Mouse (Mus musculus): Measurements from ENCODE around the gene Defb19. TPM values are rescaled to one million over a fixed set of nuclear protein-coding genes. Genes with fewer than 3 reads are reported as not detected.

Defb19 gene
- total and polyA plus RNA-seq, 3 experiments, result not detected

DNA sequence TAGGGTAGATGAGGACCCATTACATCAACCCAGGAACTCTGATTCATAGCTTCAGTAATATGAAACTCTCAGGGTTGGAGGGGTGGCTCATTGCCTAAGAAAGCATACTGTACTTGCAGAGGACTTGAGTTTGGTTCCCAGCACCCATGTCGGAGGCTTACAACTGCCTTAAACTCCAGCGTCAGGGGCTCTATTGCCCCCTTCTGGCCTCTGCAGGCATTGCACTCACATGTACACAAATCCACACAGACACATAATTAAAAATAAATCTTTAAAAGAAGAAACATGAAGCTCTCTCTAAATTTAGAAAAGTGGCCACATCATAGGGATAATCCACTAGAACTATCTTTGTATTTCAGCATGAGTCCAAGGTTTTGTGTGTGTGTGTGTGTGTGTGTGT lies 37.2 kb downstream of the Defb19 start:
- no peaks in the 10 kb centered on the region for H3K4me1 ChIP-seq (ENCODE audit: control insufficient read depth in 1 of 2, insufficient read depth in 2 of 2, low read length in 2 of 2)
- TF ChIP-seq TBP (IDR thresholded peaks at IDR 0.05; ENCODE audit: low read depth, low read length) (no peak), CTCF (IDR thresholded peaks at IDR 0.05 in 2 of 3, conservative IDR thresholded peaks at IDR 0.05 in 1 of 3; ENCODE audit: control insufficient read depth in 1 of 3, insufficient read depth in 1 of 3, low read depth in 2 of 3, low read length in 3 of 3, poor library complexity in 1 of 3, severe bottlenecking in 1 of 3) (peak; percentile 25 to 34 (median 33); a peak in 5 of 6 replicates), RAD21 (IDR thresholded peaks at IDR 0.05; ENCODE audit: low read depth, low read length) (no peak; the same call in 1 of the 2 replicates), SMC3 (IDR thresholded peaks at IDR 0.05; ENCODE audit: low read depth, low read length) (peak; percentile 13; the same call in 1 of the 2 replicates)
- no peak overlapping the region for H3K9ac ChIP-seq (ENCODE audit: control insufficient read depth, low read depth, low read length, poor library complexity, severe bottlenecking)
- H3K27me3 ChIP-seq (ENCODE audit: control insufficient read depth in 1 of 2, insufficient read depth in 2 of 2, low read length in 2 of 2), result peaks cover 0 to 3% of the 10 kb centered on the region in 2 experiments; a peak in 3 of 4 replicates
- H3K36me3 ChIP-seq (ENCODE audit: control insufficient read depth in 1 of 2, insufficient read depth in 2 of 2, low read length in 2 of 2), result no peaks in the 10 kb centered on the region
- no peak for DNase-seq (ENCODE audit: low read depth, low spot score)
- H3K9me3 ChIP-seq (replicated peaks; ENCODE audit: insufficient read depth, low read length), result no peaks in the 10 kb centered on the region
- no peak overlapping the region for H3K27ac ChIP-seq (ENCODE audit: control insufficient read depth, low read depth, low read length)
- H3K4me3 ChIP-seq (ENCODE audit: control insufficient read depth in 1 of 2, insufficient read depth in 1 of 2, low read depth in 2 of 2, low read length in 2 of 2), result no peak overlapping the region
- H3K79me2 ChIP-seq (ENCODE audit: control insufficient read depth, insufficient read depth, low read length, poor library complexity), result no peaks in the 10 kb centered on the region

DNA sequence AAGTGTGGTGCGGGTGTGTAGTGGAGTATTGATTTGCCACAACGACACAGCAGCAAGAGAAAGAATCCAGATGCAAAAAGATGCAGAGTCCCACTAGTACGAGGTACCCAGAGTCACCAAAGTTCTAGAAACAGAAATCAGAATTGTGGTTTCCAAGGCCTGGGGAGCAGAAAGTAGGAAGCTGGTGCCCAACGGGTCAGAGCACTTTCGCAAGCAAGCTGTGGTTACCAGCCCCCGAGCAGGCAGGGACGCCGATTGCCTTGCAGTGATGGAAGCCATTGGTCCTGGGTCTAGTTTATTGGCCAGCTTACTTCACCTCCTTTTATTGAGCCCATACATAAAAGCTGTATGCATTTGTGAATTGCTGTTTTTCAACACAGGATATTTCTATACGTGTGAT lies 38.1 kb downstream of the Defb19 start:
- Histone ChIP-seq H3K9me3 (replicated peaks; ENCODE audit: insufficient read depth, low read length) (no peaks in the 10 kb centered on the region), H3K4me1 (ENCODE audit: control insufficient read depth in 1 of 2, insufficient read depth in 2 of 2, low read length in 2 of 2) (no peaks in the 10 kb centered on the region), H3K4me3 (ENCODE audit: control insufficient read depth in 1 of 2, insufficient read depth in 1 of 2, low read depth in 2 of 2, low read length in 2 of 2) (no peak overlapping the region), H3K9ac (ENCODE audit: control insufficient read depth, low read depth, low read length, poor library complexity, severe bottlenecking) (no peak overlapping the region), H3K27me3 (ENCODE audit: control insufficient read depth in 1 of 2, insufficient read depth in 2 of 2, low read length in 2 of 2) (no peaks in the 10 kb centered on the region; a peak in 3 of 4 replicates), H3K27ac (ENCODE audit: control insufficient read depth, low read depth, low read length) (no peak overlapping the region), H3K79me2 (ENCODE audit: control insufficient read depth, insufficient read depth, low read length, poor library complexity) (no peaks in the 10 kb centered on the region), H3K36me3 (ENCODE audit: control insufficient read depth in 1 of 2, insufficient read depth in 2 of 2, low read length in 2 of 2) (no peaks in the 10 kb centered on the region)
- TF ChIP-seq ZC3H11A (IDR thresholded peaks at IDR 0.05; ENCODE audit: low read depth, low read length) (no peak), TCF12 (IDR thresholded peaks at IDR 0.05; ENCODE audit: low read depth, low read length) (no peak), GATA1 (IDR thresholded peaks at IDR 0.05; ENCODE audit: low read depth, low read length) (no peak), ZNF384 (IDR thresholded peaks at IDR 0.05; ENCODE audit: low read depth, low read length) (no peak), EP300 (IDR thresholded peaks at IDR 0.05; ENCODE audit: low read depth in 1 of 2, low read length in 2 of 2) (no peak), RCOR1 (IDR thresholded peaks at IDR 0.05; ENCODE audit: low read depth, low read length) (no peak), MXI1 (IDR thresholded peaks at IDR 0.05; ENCODE audit: low read depth, low read length) (no peak), MEF2A (IDR thresholded peaks at IDR 0.05; ENCODE audit: extremely low read depth, insufficient replicate concordance, low read depth, low read length, poor library complexity, severe bottlenecking) (no peak), SMC3 (IDR thresholded peaks at IDR 0.05; ENCODE audit: low read depth, low read length) (no peak), POLR2A (IDR thresholded peaks at IDR 0.05; ENCODE audit: control insufficient read depth in 1 of 2, insufficient read depth in 1 of 2, low read depth in 1 of 2, low read length in 2 of 2, poor library complexity in 1 of 2) (no peak), E2F4 (IDR thresholded peaks at IDR 0.05; ENCODE audit: borderline replicate concordance, low read depth, low read length) (no peak), SIN3A (IDR thresholded peaks at IDR 0.05; ENCODE audit: low read length) (no peak), USF1 (IDR thresholded peaks at IDR 0.05; ENCODE audit: low read depth, low read length) (no peak), CTCF (IDR thresholded peaks at IDR 0.05 in 2 of 3, conservative IDR thresholded peaks at IDR 0.05 in 1 of 3; ENCODE audit: control insufficient read depth in 1 of 3, insufficient read depth in 1 of 3, low read depth in 2 of 3, low read length in 3 of 3, poor library complexity in 1 of 3, severe bottlenecking in 1 of 3) (no peak), KAT2A (conservative IDR thresholded peaks at IDR 0.05; ENCODE audit: low read depth, low read length) (no peak), MAFK (IDR thresholded peaks at IDR 0.05; ENCODE audit: borderline replicate concordance, low read depth, low read length) (no peak), MYC (IDR thresholded peaks at IDR 0.05; ENCODE audit: low read depth, low read length) (no peak), HCFC1 (IDR thresholded peaks at IDR 0.05; ENCODE audit: low read depth, low read length) (no peak), CHD2 (IDR thresholded peaks at IDR 0.05; ENCODE audit: low read length) (no peak)
- no peak for DNase-seq (ENCODE audit: low read depth, low spot score)
